Mouse (Mus musculus) adipocyte (in vitro differentiated cells): ENCODE measurements around the gene Pwwp2b.

ENCODE experiments used
- DNase-seq: peaks from one replicate; pipeline ENCODE4 v3.0.0-alpha.2; 2016; ENCODE audit warnings: low spot score

Pwwp2b gene

DNA sequence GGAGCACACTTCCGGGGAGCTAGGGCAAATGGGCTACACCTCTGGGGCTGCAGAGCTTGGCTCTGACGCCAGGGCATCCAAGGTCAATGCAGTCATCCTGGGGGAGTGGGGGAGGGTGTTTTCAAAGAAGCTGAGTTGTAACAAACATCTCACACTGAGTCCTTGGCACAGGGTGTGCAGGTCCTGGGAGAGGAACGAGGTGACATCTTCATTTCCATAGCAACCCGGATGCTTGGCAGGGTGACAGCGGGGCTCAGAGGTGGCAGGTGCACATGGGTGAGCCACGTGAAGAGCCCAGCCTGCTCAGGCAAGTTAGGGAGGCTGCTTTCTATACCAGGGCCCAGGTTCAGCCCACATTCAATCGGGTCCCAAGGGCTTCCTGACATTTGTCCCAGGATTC lies 52.1 kb downstream of the Pwwp2b start:
- no peak for DNase-seq

DNA sequence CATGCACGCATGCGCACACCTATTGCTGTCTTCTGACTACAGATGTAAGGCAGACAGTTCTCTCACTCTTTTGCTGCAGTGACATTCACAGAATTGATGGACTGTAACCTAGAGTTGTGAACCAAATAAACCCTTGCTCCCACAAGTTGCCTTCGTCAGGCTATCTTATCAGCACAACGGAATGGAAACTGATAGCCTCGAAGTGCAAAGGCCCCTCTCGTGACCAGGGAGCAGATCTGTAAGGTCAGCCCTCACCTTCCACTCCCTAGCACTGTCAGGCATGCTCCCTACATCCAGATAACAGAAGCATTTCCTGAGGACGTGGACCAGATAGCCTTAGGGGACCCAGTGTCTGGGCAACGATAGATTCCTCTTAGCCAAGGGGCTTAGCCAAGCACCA lies 53.2 kb downstream of the Pwwp2b start:
- DNase-seq, result no peak

DNA sequence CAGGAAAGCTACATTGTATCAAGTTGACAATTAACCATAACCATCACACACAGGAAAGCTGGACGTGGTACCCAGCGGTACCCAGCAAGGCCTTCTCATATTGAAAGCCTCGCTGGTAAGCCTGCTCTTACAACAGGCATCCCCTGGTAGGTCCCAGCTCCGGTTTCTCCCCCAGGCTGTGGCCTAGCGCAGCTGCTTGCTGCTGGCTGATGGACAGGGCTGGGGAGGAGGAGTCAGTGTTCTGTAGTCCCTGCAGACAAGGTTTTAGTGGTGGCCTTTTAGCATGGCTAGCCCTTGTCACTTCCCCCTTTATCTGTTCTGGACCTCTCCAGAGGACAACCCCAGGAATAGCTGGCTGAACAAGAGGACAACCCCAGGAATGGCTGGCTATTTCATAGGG lies 54.0 kb downstream of the Pwwp2b start:
- DNase-seq, result no peak

DNA sequence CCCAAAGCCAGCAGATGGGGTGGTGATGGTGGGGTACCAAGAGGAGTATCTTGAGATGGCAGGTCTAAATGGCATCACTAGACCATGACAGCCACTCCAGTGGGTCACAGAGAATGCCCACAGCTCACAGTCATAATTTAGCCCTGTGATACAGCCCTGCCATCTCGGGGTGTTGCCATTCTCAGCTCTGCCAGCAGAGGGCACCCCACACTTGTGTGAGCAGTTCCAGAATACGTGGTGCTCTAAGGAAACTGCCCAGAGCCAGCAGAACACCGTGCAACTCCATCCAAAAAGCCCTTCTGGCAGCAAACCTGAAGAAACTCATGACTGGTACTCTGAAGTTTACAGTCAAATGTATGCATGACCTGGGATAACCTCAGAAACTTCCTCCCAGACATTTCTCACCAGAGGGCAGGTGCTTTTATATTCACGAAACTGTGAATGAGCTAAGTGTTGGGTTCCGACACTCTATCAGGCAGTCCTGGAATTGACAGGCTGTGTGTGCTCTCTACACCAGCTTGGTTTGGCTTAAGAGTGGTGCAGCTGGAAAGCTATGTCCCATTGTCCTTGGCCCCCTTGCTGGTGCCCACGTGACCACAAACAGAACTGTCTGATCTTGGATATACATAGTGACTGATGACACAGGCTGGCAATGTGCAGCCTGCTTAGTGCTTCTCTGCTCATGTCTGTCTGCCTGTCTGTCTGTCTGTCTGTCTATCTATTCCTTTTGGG lies 55.2 kb downstream of the Pwwp2b start:
- DNase-seq, result peak; percentile 83

DNA sequence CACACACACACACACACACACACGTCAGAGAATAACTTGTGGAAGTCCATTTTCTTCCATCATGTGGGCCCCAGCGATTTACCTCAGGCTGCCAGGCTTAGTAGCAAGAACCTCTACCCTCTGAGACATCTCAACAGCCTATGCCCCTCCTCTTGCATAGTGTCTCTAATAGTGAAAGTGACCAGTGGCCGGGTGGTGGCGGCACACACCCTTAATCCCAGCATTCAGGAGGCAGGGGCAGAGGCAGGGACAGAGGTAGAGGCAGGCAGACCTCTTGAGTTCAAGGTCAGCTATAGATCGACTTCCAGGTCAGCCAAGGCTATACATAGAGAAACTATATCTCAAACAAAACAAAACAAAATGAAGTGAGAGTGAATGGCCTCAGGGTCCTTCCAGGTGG lies 56.0 kb downstream of the Pwwp2b start:
- peak; percentile 34 for DNase-seq

DNA sequence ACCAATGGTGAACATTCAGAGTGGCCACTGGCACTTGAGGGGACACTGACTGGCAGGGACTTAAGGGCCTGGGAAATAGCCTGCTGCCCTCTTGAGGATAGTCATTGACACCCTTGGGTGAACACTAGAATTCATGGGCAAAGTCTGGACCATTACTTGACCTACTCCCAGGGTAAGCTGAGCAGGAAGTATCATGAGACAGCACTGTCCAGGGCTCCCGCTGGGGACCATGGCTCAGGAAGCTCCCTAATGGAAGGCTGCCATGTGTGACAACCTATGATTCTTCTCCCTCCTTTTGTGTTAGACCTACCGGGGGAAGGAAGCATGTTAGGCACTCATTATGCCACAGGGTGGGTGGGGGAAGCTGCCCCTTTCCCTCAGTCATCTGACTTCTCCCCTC lies 58.8 kb downstream of the Pwwp2b start:
- no peak for DNase-seq

DNA sequence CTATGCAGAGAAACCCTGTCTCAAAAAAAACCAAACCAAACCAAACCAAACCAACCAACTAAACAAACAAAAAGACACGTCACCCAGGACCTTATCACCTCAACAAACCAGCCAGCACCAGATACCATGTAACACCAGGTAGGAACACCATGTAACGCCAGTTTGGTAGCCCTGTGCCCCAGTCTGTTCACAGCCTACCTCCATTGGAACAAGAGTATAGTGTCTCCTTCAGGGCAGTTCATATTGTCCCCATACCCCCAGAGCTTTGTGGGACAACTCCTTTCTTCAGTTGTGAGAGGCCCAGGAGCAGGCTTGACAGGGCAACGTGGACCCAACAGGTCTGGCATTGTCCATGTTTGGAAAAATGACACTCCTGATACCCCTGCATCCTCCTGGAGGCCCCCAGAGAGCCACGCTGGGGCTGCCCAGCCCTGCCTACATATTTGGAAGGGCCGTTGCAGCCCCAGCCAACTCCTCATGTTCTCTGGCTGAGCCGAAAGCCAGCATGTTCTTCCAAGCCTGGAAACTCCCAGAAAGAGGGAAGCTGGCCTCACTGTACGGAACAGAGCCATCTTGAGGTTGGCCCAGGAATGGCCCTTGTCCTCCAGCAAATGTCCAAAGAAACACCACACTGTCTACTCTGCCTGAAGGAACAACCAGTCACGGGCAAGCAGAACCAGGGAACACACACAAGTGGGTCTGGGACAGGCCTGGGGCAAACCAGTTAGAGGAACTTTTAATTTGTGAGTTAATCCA lies 60.0 kb downstream of the Pwwp2b start:
- peak; percentile 89 for DNase-seq

DNA sequence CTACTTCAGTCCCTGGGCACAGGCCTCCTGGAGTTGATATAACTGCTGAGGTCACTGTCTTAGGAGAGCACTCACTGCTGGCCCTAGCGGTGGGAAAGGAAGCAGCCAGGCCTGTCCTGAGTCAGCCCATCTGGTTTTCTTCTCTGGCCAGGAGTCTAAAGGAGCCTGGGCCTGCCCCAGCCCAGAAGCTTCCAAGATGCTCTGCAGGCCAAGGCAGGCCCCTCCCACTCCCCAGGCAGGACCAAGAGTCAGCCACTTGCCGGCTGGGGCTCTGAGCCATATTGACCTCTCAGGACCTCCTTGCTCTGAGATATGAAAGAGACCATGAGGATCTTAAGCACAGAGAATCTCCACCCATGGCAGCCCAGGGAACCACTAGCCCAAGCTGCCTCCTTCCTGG lies 60.8 kb downstream of the Pwwp2b start:
- DNase-seq, result peak; percentile 94

DNA sequence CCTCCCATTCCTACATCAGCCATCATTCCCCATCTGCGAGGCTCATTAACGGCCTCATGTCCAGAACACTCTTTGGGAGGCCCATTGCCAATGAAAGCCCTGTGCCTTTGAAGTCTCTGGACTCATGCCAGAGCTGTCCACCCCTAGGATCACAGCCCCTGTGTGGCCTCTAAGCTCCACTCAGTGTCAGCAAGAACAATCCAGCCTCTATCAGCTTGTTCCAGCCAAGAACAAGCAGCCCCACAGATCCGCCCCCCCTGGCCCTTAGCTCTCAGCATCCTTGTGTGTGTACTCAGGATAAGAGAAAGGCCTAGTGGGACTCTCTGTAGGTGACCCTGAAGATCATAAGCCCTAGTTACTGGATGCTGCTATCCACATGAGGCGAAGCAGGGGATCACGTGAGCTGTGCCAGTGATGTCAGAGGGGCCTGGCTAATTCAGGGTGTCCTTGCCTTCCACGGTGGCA lies 62.2 kb downstream of the Pwwp2b start:
- no peak for DNase-seq

DNA sequence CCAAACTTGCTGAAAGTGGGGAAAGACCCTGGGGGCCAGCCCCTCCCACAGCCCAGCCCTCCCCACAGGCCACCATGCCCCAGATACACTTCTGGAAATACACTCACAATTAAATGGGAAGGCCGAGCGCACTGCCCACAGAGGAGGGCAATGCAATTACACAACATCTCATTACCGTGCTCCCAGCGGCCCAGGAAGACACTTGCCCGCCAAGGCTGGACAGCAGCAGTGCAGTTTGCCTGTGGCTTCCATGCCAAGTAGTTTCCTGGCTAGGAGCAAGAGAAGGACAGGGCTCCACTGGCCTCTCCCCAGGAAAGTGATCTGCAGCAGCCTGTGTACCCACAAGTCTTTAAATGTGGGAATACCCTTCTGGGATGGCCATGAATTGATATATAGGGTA lies 64.4 kb downstream of the Pwwp2b start:
- peak; percentile 85 for DNase-seq

DNA sequence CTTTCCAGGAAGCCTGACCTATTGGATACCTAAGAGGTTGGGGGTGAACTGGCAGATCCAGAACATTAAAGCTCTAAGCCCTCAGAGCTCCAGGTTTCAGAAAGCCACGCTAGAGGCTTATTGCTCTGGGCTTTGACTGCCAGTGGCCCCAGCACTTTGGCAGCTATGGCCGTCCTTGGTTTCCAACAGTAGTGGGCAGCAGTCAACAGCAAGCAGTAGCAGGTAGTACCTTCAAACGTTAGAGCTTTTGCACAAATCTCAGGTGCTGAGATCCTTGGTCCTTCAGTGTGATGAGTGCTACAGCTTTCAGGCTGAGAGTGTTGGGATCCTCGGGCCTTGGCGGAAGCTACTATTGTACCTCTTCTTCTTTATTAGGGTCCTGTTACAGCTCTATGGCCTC lies 65.1 kb downstream of the Pwwp2b start:
- DNase-seq, result no peak

DNA sequence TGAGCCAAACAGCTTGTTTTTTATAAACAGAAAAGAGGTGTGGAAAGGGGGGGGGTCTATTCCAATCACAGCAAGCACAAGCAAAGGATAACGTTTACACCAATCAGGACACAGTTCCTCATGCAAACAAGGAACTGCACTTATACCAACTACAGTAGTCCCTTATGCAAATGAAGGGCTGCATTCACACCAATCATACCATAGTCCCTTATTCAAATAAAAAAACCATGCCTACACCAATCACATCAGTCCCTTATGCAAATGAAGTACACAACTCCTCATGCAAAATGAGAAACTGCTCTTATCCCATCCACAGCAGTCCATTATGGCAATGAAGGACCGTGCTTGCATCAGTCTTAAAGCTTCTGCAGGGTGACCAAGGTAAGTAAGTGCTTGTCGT lies 66.4 kb downstream of the Pwwp2b start:
- no peak for DNase-seq

DNA sequence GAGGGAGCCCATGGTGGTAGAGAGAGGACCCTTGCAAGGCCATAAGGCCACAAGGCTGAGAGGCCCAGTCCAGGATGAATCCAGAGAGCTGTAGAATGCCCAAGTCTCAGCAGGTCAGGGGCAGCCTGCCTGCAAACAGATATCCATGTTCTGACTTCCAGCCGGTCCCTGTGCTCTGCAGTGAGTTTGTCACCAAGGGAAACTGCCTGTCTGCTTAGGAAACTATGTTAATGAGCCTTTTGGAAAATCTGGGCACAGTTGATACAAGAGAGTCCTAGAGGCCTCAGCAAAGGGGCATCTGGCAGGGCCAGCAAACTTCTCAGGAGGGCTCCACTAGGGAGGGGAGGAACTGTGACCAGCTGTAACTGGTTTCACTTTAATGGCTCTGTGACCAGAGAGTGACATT lies 70.7 kb downstream of the Pwwp2b start:
- peak; percentile 75 for DNase-seq
